Mouse (Mus musculus): ENCODE results near the gene Cnot2.

Gene Cnot2

DNA sequence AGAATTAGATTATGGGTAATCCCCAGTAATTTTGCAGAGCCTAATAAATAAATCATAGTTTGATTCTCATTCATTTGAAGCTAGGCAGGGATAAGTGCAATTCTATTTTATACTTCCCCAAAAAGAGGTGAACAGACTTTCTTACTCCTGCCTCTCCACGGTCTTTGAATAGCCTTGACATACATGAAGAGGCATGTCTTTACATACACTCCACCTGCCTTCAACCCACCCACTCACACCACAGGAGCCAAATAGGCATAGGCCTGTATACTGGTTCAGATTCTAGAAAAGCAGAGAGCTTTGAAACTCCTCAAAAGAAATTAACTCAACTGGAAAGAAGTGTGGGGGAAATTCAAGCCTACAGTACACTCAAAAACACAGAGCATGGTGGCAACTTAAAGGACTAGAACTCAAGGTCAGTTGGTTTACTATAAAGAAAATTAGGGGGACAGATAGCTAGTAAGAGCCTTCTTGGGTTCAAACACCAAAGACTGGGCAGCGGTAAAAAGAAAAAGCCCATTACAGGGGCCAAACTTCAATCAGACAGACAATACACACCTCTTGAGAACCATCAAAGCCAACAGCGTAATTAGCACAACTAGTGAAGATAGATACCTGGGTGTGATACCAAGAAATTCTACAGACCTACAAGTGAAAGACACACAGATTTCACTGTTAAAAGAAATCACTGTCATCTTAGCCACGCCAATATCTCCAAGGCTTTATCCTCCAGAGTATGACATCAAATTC, 18.4 kb downstream of the Cnot2 start:
- no peak for DNase-seq (ENCODE audit: low read depth, low spot score)

GRCm38 (mm10) chr10:116562210-116562609, 19.1 kb downstream of the Cnot2 start:
- DNase-seq (ENCODE audit: low read depth, low spot score) = no peak

- no peak for DNase-seq (ENCODE audit: low read depth, low spot score)
Observed at GRCm38 (mm10) chr10:116559171-116559570, 22.1 kb downstream of the Cnot2 start.

GRCm38 (mm10) chr10:116557166-116557565, 24.1 kb downstream of the Cnot2 start:
- DNase-seq (ENCODE audit: low read depth, low spot score) = no peak

DNA sequence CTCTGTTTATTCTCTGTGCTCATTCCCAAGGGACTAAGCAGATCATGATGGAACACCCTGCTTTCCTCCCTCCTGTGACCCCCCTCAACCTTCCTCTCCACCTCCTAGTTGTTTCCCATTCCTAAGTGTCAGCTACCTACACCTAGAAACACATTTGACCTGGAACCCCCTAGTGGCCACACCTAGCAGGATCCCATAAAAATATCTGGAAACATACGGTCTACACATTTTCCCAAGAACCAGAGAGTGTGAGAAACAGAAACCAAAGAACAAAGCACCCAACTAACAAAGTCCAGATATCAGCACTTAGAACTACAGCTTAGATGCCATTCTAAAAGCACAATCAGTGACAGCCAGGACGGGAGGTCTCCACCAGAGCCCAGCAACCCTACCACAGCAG, 26.9 kb downstream of the Cnot2 start:
- DNase-seq (ENCODE audit: low read depth, low spot score) = no peak

GRCm38 (mm10) chr10:116547958-116548357, 33.4 kb downstream of the Cnot2 start:
- DNase-seq (ENCODE audit: low read depth, low spot score) = no peak

DNA sequence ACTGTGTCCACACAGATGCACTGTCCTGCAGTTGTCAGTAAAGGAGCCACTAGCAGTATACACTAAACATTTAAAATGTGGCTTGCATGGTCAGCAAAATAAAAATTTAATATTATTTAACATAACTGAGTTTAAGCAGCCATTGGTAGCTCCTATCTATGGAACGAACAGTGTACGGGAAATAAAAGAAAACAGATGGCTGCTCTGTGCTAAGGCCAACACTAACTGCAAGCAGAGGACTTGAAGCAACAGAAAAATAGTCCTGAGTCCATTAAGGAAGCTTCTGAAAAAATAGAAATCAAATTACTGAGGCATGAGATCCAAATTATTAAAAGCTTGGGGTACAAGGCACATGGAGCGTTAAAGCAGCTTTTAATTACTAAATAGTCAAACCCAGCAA, 35.1 kb downstream of the Cnot2 start:
- DNase-seq (ENCODE audit: low read depth, low spot score) = no peak

GRCm38 (mm10) chr10:116543061-116543460, 38.2 kb downstream of the Cnot2 start:
- DNase-seq (ENCODE audit: low read depth, low spot score) = no peak

DNA sequence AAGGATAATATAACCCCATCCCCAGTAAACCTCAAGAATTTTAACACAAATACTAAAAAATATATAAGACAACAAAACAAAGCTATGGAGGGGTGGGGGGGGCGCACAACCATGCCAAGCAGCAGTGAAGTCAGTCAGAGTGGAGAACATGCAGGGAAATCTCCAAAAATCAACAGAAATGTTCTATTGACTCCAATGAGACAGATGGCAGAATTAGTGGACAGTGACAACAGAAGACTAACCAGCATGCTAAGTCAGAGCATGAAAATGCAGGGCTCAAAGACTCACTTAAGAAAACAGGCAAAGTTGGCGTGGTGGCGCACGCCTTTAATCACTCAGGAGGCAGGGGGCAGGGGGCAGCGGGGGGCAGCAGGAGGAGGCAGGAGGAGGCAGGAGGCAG, 40.6 kb downstream of the Cnot2 start:
- DNase-seq (ENCODE audit: low read depth, low spot score) = no peak

- no peak for DNase-seq (ENCODE audit: low read depth, low spot score)
Observed at GRCm38 (mm10) chr10:116537495-116537894, 43.8 kb downstream of the Cnot2 start.

- DNase-seq (ENCODE audit: low read depth, low spot score) = peak; percentile 41
Observed at GRCm38 (mm10) chr10:116534278-116534677, 47.0 kb downstream of the Cnot2 start.

- no peak for DNase-seq (ENCODE audit: low read depth, low spot score)
Observed at GRCm38 (mm10) chr10:116532561-116532960, 48.8 kb downstream of the Cnot2 start.

DNA sequence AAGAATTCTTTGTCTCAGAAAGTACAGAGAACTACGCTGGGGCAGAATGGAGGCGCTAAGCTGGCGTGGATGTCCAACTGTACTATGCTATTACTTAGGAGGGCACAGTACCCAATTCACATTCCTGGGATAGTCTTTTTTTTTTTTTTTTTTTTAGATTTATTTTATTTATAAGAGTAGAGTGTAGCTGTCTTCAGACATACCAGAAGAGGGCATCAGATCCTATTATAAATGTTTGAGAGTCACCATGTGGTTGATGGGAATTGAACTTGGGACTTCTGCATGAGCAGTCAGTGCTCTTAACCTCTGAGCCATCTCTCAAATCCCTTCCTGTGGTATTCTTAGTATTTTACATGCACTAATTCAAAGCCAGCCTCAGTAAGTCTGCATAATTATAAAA, 50.2 kb downstream of the Cnot2 start:
- DNase-seq (ENCODE audit: low read depth, low spot score) = no peak

GRCm38 (mm10) chr10:116519588-116519987, 61.7 kb downstream of the Cnot2 start:
- DNase-seq (ENCODE audit: low read depth, low spot score) = no peak

DNA sequence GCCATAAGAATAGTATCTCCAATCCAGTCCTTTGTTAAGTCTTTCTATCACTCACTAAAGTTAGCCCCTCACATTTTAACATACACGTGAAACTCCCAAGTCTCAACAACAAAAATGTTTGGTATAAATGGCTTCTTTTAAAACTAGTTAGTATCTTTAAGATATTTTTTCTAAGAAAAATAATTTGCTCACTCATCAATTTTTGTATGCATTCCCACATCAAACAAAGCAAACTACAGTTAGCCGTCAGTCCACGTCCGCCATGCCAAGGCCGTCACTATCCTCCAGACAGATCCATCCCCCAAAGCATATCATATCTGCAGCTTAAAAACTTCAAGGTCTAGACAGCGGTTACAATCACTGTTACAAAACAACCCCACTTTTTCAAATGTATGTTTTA, 65.7 kb downstream of the Cnot2 start:
- no peak for DNase-seq (ENCODE audit: low read depth, low spot score)

DNA sequence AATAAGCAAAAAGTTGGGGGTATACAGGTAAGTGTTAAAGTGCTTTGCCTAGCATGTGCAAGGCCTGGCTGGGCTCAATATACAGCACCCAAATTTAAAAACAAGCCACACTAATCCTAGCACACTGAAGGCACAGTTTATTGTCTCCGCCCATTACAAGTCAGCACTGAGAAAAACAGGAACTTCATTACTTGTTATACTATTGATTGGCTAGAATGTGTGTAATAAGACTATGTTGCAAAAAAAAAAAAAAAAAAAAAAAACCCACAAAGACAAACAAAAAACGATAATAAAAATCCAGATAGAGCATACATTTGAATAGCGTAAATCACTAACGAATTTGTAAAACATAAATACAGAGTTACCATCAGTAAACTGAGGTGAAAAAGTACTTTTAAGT, 66.2 kb downstream of the Cnot2 start:
- no peak for DNase-seq (ENCODE audit: low read depth, low spot score)

DNA sequence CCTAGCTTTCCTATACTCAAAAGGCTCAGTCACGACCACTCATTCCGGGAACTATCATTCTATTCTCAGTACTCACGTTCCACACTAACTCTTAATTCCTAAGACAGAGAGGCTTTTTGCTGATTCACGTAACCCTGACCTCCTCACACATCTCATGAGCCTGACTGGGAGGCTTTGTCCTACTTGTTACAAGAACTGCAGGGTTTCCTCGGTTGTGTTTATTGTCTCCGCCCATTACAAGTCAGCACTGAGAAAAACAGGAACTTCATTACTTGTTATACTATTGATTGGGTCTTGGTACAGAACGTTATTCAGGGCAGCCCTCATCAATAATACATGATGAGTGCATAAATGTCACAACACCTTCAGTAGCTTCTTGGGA, 68.1 kb downstream of the Cnot2 start:
- DNase-seq (ENCODE audit: low read depth, low spot score) = no peak

GRCm38 (mm10) chr10:116512521-116513253, 68.6 kb downstream of the Cnot2 start:
- DNase-seq (ENCODE audit: low read depth, low spot score) = no peak

GRCm38 (mm10) chr10:116505303-116506014, 75.9 kb downstream of the Cnot2 start:
- no peak for DNase-seq (ENCODE audit: low read depth, low spot score)

DNA sequence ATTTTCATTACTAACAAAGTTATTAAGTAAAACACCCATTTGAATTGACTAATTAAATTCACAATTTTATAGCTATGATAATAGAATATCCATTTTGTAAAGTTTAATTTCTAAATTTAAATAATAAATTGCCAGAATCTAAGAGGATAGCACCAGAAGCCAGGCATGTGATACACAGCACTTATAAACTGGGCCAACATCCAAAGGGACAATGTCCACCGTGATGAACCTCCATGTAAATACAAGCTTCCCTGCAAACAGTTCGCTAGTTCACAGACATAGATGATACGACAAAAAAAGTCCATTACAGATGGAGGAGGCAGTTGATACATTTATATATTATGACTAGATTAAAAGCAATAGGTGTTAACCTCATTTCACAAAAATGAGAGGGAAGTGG, 88.5 kb downstream of the Cnot2 start:
- no peak for DNase-seq (ENCODE audit: low read depth, low spot score)

DNA sequence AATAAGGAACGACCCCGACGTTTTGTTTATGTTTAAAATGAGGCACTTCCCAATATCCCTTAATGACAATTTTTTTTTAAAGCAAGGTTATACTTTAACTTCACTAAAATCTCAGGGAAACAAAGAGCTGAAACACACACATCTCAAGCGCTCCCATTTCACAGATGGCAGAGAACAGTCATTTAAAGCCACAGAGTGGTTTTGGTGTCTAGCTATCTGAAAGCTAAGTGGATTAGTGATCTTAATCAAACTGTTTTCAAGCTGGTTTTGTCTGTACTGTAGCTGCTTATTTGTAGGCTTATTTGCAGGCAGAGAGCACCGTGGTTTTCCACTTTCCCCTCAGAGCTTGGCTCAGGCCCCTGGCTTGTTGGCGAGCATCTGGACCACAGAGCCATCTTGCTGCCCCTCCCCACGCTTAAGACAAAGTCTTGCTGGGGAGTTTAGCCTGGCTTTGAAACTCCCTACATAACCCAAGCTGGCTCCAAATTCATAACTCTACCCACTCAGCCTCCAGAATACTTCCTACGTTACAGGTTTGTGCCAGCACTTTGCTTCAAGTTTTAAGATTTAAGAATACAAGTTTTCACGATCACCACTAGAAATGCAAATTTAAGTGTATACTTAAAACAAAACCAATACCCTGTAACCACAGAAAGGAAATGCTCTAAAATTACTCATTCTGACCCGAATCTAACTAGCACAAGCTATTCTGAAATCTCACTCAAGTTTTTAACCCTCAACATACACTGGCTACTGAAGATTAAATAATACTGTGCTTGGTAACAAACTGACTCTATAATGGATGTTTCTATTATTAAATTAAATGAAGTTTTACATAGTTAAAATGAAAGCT, 94.2 kb downstream of the Cnot2 start:
- DNase-seq (ENCODE audit: low read depth, low spot score) = no peak

- DNase-seq (ENCODE audit: low read depth, low spot score) = no peak
Observed at GRCm38 (mm10) chr10:116481917-116482316, 99.4 kb downstream of the Cnot2 start.

Data from mesoderm, embryonic 11.5 days (tissue).